ENCODE assay signal across 23 mouse cellular contexts in the genomic region with DNA sequence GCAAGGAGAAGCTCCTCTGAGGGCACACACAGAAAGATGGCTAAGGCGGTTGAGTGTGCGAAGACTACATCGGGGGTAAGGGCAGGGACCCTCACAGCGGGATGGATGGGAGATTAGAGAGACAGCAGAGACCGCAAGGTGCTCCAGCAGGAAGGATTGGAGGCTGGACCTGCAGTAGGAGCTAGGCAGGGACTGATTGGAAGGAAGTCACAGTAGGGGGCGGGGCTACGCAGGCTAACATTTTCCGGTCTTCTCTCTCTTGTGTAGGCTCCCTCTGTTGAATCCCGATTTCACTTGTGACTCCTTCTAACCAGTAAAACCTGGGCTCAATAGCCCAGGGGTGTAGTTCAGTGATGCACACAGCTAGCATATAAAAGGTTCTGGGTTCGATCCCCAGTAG. TPM values are rescaled to one million over a fixed set of nuclear protein-coding genes. Genes with fewer than 3 reads are reported as not detected.
A peak's percentile ranks its signal among the peaks of the same experiment; 100 is the strongest.
DNase-seq lines count a peak whose midpoint lies in the region; ATAC-seq lines count a peak whose summit lies in the region.
"Had no signal": no experiment of that assay in that cellular context is flagged by ENCODE, and none has a peak within 500 bp of the region (broad histone marks: within the 10 kb centered on the region; RNA-seq: fewer than 3 reads in every experiment).

No protein-coding gene starts in this region.

- ATAC-seq in granulocyte monocyte progenitor cell, adult 5-6 weeks (replicated peaks; ENCODE audit: poor library complexity, severe bottlenecking) = peak; percentile 44
- ATAC-seq in kidney, embryonic 16.5 days (ENCODE audit: low FRiP score, low TSS enrichment) = no peak
- ATAC-seq: forebrain, postnatal 0 days; Patski had no signal

- H3K4me2 ChIP-seq in kidney, embryonic 16.5 days (replicated peaks; ENCODE audit: low read depth, low read length) = no peak overlapping the region
- H3K4me2 ChIP-seq: embryonic facial prominence, embryonic 13.5 days; heart, embryonic 12.5 days; hindbrain, embryonic 12.5 days; kidney, embryonic 15.5 days; liver, embryonic 15.5 days had no signal

- H3K9me3 ChIP-seq in heart, embryonic 10.5 days = no peaks in the 10 kb centered on the region
- no peaks in the 10 kb centered on the region for H3K9me3 ChIP-seq in kidney, embryonic 16.5 days (ENCODE audit: low read length)
- H3K9me3 ChIP-seq: embryonic facial prominence, embryonic 13.5 days; heart, embryonic 12.5 days; hindbrain, embryonic 12.5 days; kidney, embryonic 15.5 days; liver, embryonic 15.5 days had no signal

- H3K27me3 ChIP-seq in heart, embryonic 10.5 days (ENCODE audit: insufficient read depth, poor library complexity, severe bottlenecking) = peaks cover 64% of the 10 kb centered on the region
- H3K27me3 ChIP-seq in kidney, embryonic 16.5 days (ENCODE audit: insufficient read depth, low read length) = peaks cover 15% of the 10 kb centered on the region
- H3K27me3 ChIP-seq: Patski had no signal

- H3K27ac ChIP-seq in heart, embryonic 10.5 days = no peak overlapping the region
- no peak overlapping the region for H3K27ac ChIP-seq in kidney, embryonic 16.5 days (ENCODE audit: low read length)
- H3K27ac ChIP-seq: embryonic facial prominence, embryonic 13.5 days; hindbrain, embryonic 12.5 days; kidney, embryonic 15.5 days; liver, embryonic 15.5 days had no signal

- DNase-seq in thymus, postnatal 4 days = peak; percentile 51
- no peak for DNase-seq in thymus, postnatal 10 days (ENCODE audit: low spot score in 2 of 2)
- DNase-seq in ES-CJ7 (ENCODE audit: low read depth, low spot score) = peak; percentile 96
- DNase-seq in heart, embryonic 10.5 days (ENCODE audit: low spot score) = no peak
- no peak for DNase-seq in ovary, adult 18-20 months (ENCODE audit: low spot score)
- DNase-seq: cerebellum, adult 8-10 months; forebrain, postnatal 0 days; heart, postnatal 14 days; layer of hippocampus, postnatal 36 days; lung, postnatal 10 days; retina, postnatal 1 day; thymus, postnatal 25 days had no signal

- H3K36me3 ChIP-seq in heart, embryonic 10.5 days = no peaks in the 10 kb centered on the region
- H3K36me3 ChIP-seq in kidney, embryonic 16.5 days (ENCODE audit: insufficient read depth, low read length) = no peaks in the 10 kb centered on the region
- H3K36me3 ChIP-seq: heart, embryonic 12.5 days; kidney, embryonic 15.5 days; liver, embryonic 15.5 days had no signal

- H3K4me1 ChIP-seq in heart, embryonic 10.5 days = 0 out of 2 replicates have a peak, but pooled peaks cover 2% of the 10 kb centered on the region
- 0 out of 2 replicates have a peak, but pooled peaks cover 3% of the 10 kb centered on the region for H3K4me1 ChIP-seq in kidney, embryonic 16.5 days (ENCODE audit: insufficient read depth, low read length)
- H3K4me1 ChIP-seq: embryonic facial prominence, embryonic 13.5 days; heart, embryonic 12.5 days; hindbrain, embryonic 12.5 days had no signal

- 14% methylated on average over 10 of the region's 10 CpGs for WGBS in heart, embryonic 10.5 days
- 18% methylated on average over 10 of the region's 10 CpGs for WGBS in kidney, embryonic 16.5 days

- H3K9ac ChIP-seq in kidney, embryonic 16.5 days (replicated peaks; ENCODE audit: low read length) = no peak overlapping the region
- H3K9ac ChIP-seq: embryonic facial prominence, embryonic 13.5 days; forebrain, postnatal 0 days; heart, embryonic 12.5 days; hindbrain, embryonic 12.5 days; kidney, embryonic 15.5 days; liver, embryonic 15.5 days had no signal

- H3K4me3 ChIP-seq in heart, embryonic 10.5 days = no peak overlapping the region
- H3K4me3 ChIP-seq in kidney, embryonic 16.5 days (ENCODE audit: low read length) = no peak overlapping the region
- H3K4me3 ChIP-seq: embryonic facial prominence, embryonic 13.5 days; heart, embryonic 12.5 days; hindbrain, embryonic 12.5 days; kidney, embryonic 15.5 days; liver, embryonic 15.5 days had no signal

RNA-seq across cellular contexts. Expression of gene Aplp1, which starts 8.5 kb away (rescaled TPM):
- not detected in 2 replicates for total RNA-seq in granulocyte monocyte progenitor cell, adult 5-6 weeks (2014; fragmentation: Nextera tagmentation)
- not detected in 2 replicates for total RNA-seq in granulocyte monocyte progenitor cell, adult 5-6 weeks (2017)
- 44.3 and 50.4 TPM in 2 replicates for polyA plus RNA-seq in heart, embryonic 10.5 days (2016; fragmentation: Nextera tagmentation; extraction: Ambion mirVana)
- polyA plus RNA-seq in kidney, embryonic 16.5 days (2015; fragmentation: Nextera tagmentation; extraction: Ambion mirVana) = 27.9 and 31.5 TPM in 2 replicates
- total RNA-seq: megakaryocyte-erythroid progenitor cell, adult 5-6 weeks had no signal

RNA-seq across cellular contexts. Expression of gene Nfkbid, which starts 15.3 kb away (rescaled TPM):
- 16.0 and 16.3 TPM in 2 replicates for total RNA-seq in granulocyte monocyte progenitor cell, adult 5-6 weeks (2014; fragmentation: Nextera tagmentation)
- total RNA-seq in granulocyte monocyte progenitor cell, adult 5-6 weeks (2017) = 6.8 and 15.1 TPM in 2 replicates
- polyA plus RNA-seq in heart, embryonic 10.5 days (2016; fragmentation: Nextera tagmentation; extraction: Ambion mirVana) = 1.5 and 1.6 TPM in 2 replicates
- polyA plus RNA-seq in kidney, embryonic 16.5 days (2015; fragmentation: Nextera tagmentation; extraction: Ambion mirVana) = 1.6 and 2.0 TPM in 2 replicates

RNA-seq across cellular contexts. Expression of gene Hcst, which starts 17.2 kb away (rescaled TPM):
- 64.6 and 70.7 TPM in 2 replicates for total RNA-seq in granulocyte monocyte progenitor cell, adult 5-6 weeks (2014; fragmentation: Nextera tagmentation)
- total RNA-seq in granulocyte monocyte progenitor cell, adult 5-6 weeks (2017) = 9.0 and 31.6 TPM in 2 replicates
- polyA plus RNA-seq in heart, embryonic 10.5 days (2016; fragmentation: Nextera tagmentation; extraction: Ambion mirVana) = 0.35 TPM in 1 of 2 replicates, not detected in the other
- polyA plus RNA-seq in kidney, embryonic 16.5 days (2015; fragmentation: Nextera tagmentation; extraction: Ambion mirVana) = 0.63 and 0.84 TPM in 2 replicates
- total RNA-seq: forebrain, postnatal 0 days; layer of hippocampus, postnatal 36 days; midbrain, postnatal 0 days had no signal
- polyA plus RNA-seq: Patski had no signal

RNA-seq across cellular contexts. Expression of gene Kirrel2, which starts 20.6 kb away (rescaled TPM):
- not detected in 2 replicates for total RNA-seq in granulocyte monocyte progenitor cell, adult 5-6 weeks (2014; fragmentation: Nextera tagmentation)
- total RNA-seq in granulocyte monocyte progenitor cell, adult 5-6 weeks (2017) = not detected in 2 replicates
- 3.3 and 5.2 TPM in 2 replicates for polyA plus RNA-seq in heart, embryonic 10.5 days (2016; fragmentation: Nextera tagmentation; extraction: Ambion mirVana)
- 0.78 and 1.1 TPM in 2 replicates for polyA plus RNA-seq in kidney, embryonic 16.5 days (2015; fragmentation: Nextera tagmentation; extraction: Ambion mirVana)
- total RNA-seq: heart, postnatal 14 days; megakaryocyte-erythroid progenitor cell, adult 5-6 weeks had no signal
- polyA plus RNA-seq: gonadal fat pad, adult 2 months; Patski had no signal

RNA-seq across cellular contexts. Expression of gene Nphs1, which starts 21.2 kb away (rescaled TPM):
- total RNA-seq in granulocyte monocyte progenitor cell, adult 5-6 weeks (2014; fragmentation: Nextera tagmentation) = not detected in 2 replicates
- total RNA-seq in granulocyte monocyte progenitor cell, adult 5-6 weeks (2017) = 0.56 and 0.57 TPM in 2 replicates
- 0.55 and 0.79 TPM in 2 replicates for polyA plus RNA-seq in heart, embryonic 10.5 days (2016; fragmentation: Nextera tagmentation; extraction: Ambion mirVana)
- polyA plus RNA-seq in kidney, embryonic 16.5 days (2015; fragmentation: Nextera tagmentation; extraction: Ambion mirVana) = 5.4 and 5.5 TPM in 2 replicates
- total RNA-seq: forebrain, postnatal 0 days; heart, postnatal 14 days had no signal
- polyA plus RNA-seq: gonadal fat pad, adult 2 months; Patski had no signal

Comparison
In these comparisons a context has a peak if more than half of its experiments do, and no peak if none do; other contexts are left out.
1. DNase-seq: peak in thymus, postnatal 4 days (single experiment) and ES-CJ7 (single experiment); none in thymus, postnatal 10 days (0 of 2), heart, embryonic 10.5 days (single experiment) and ovary, adult 18-20 months (single experiment).